Mouse (Mus musculus): ENCODE measurements around the gene Eml6. TPM values are rescaled to one million over a fixed set of nuclear protein-coding genes. Genes with fewer than 3 reads are reported as not detected.

Eml6 gene
- polyA plus RNA-seq, 1 experiment, result 0.19 TPM

DNA sequence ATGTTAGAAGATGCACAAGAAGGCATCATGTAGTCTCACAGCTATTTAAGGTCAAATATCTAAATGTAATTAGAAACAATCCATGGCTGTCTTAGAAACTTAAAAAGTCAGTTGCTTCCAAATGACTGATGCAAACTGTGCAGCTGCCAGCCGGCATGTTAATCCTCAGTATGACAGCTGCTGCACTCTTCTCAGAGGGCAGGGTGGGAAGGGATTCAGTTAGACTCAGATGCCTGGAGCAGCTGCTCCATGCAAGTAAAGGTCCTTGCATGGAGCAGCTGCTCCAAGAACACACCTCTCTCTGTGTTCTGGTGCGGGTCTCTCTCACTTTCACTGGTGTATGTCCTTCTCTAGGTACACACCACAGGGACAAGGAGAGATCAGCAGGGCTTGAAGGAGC lies 251.5 kb downstream of the Eml6 start:
- no peaks in the 10 kb centered on the region for H3K79me3 ChIP-seq (ENCODE audit: low read depth)
- no peak overlapping the region for H3K4me3 ChIP-seq (ENCODE audit: insufficient read depth, poor library complexity, severe bottlenecking)
- no peak overlapping the region for H3ac ChIP-seq (ENCODE audit: control insufficient read depth, insufficient read length, low read depth)
- no peak for TF ChIP-seq MYOG (IDR thresholded peaks at IDR 0.05; ENCODE audit: control insufficient read depth, extremely low read depth, insufficient read length)
- TF ChIP-seq MYOD1 (IDR thresholded peaks at IDR 0.05; ENCODE audit: control insufficient read depth, insufficient read length, low read depth), result peak; percentile 83
- H3K79me2 ChIP-seq (ENCODE audit: control insufficient read depth, insufficient read depth), result no peaks in the 10 kb centered on the region
- no peaks in the 10 kb centered on the region for H3K36me3 ChIP-seq (ENCODE audit: control insufficient read depth, insufficient read depth)
- no peaks in the 10 kb centered on the region for H3K27me3 ChIP-seq (ENCODE audit: control insufficient read depth, insufficient read depth, insufficient read length)

GRCm38 (mm10) chr11:29772279-29772678 lies 253.6 kb downstream of the Eml6 start:
- Histone ChIP-seq H3K36me3 (ENCODE audit: control insufficient read depth, insufficient read depth) (no peaks in the 10 kb centered on the region), H3K27me3 (ENCODE audit: control insufficient read depth, insufficient read depth, insufficient read length) (no peaks in the 10 kb centered on the region), H3K4me3 (ENCODE audit: insufficient read depth, poor library complexity, severe bottlenecking) (no peak overlapping the region), H3K79me2 (ENCODE audit: control insufficient read depth, insufficient read depth) (no peaks in the 10 kb centered on the region), H3ac (ENCODE audit: control insufficient read depth, insufficient read length, low read depth) (no peak overlapping the region), H3K79me3 (ENCODE audit: low read depth) (no peaks in the 10 kb centered on the region)
- no peak for TF ChIP-seq USF1 (IDR thresholded peaks at IDR 0.05; ENCODE audit: low read depth)

- no peaks in the 10 kb centered on the region for H3K79me3 ChIP-seq (ENCODE audit: low read depth)
- H3ac ChIP-seq (ENCODE audit: control insufficient read depth, insufficient read length, low read depth), result no peak overlapping the region
- no peak for TF ChIP-seq USF1 (IDR thresholded peaks at IDR 0.05; ENCODE audit: low read depth)
- no peak for TF ChIP-seq MYOD1 (IDR thresholded peaks at IDR 0.05; ENCODE audit: control insufficient read depth, insufficient read length, low read depth)
- no peak for TF ChIP-seq FOSL1 (IDR thresholded peaks at IDR 0.05; ENCODE audit: insufficient read depth, low read length, poor library complexity, severe bottlenecking)
- no peak for TF ChIP-seq MYOG (IDR thresholded peaks at IDR 0.05; ENCODE audit: control insufficient read depth, extremely low read depth, insufficient read length)
- TF ChIP-seq MAX (IDR thresholded peaks at IDR 0.05), result no peak
- no peak for TF ChIP-seq CEBPB (IDR thresholded peaks at IDR 0.05; ENCODE audit: low read depth)
- TF ChIP-seq CTCF (IDR thresholded peaks at IDR 0.05; ENCODE audit: control insufficient read depth, insufficient read depth, insufficient read length), result no peak
- H3K4me3 ChIP-seq (ENCODE audit: insufficient read depth, poor library complexity, severe bottlenecking), result no peak overlapping the region
- H3K27me3 ChIP-seq (ENCODE audit: control insufficient read depth, insufficient read depth, insufficient read length), result no peaks in the 10 kb centered on the region
- H3K36me3 ChIP-seq (ENCODE audit: control insufficient read depth, insufficient read depth), result no peaks in the 10 kb centered on the region
- H3K79me2 ChIP-seq (ENCODE audit: control insufficient read depth, insufficient read depth), result no peaks in the 10 kb centered on the region
Measured at GRCm38 (mm10) chr11:29770666-29771400, 255.0 kb downstream of the Eml6 start.

DNA sequence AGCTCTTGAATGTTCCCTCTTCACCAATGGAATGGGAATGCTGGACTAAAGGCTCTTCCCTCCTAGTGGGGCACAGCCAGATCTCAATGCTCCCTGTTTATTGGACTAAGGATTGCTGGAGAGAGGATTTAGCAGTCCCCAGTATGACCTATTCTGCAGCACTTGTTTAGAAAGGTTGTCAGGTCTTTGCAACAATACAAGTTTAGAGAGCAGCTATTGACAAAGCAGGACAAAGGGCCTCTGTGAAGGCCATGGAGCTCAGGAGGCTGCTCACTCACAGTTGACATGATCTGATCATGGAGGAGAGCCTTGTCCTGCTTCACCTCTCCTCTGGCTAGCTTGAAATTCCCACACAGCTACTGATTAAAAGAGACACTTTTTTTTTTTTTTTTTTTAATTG lies 257.3 kb downstream of the Eml6 start:
- Histone ChIP-seq H3K79me2 (ENCODE audit: control insufficient read depth, insufficient read depth) (no peaks in the 10 kb centered on the region), H3K27me3 (ENCODE audit: control insufficient read depth, insufficient read depth, insufficient read length) (no peaks in the 10 kb centered on the region), H3K36me3 (ENCODE audit: control insufficient read depth, insufficient read depth) (no peaks in the 10 kb centered on the region), H3K79me3 (ENCODE audit: low read depth) (no peaks in the 10 kb centered on the region), H3K4me3 (ENCODE audit: insufficient read depth, poor library complexity, severe bottlenecking) (no peak overlapping the region), H3ac (ENCODE audit: control insufficient read depth, insufficient read length, low read depth) (no peak overlapping the region)
- TF ChIP-seq CTCF (IDR thresholded peaks at IDR 0.05; ENCODE audit: control insufficient read depth, insufficient read depth, insufficient read length) (no peak), MAX (IDR thresholded peaks at IDR 0.05) (no peak), USF1 (IDR thresholded peaks at IDR 0.05; ENCODE audit: low read depth) (no peak), MYOD1 (IDR thresholded peaks at IDR 0.05; ENCODE audit: control insufficient read depth, insufficient read length, low read depth) (no peak), FOSL1 (IDR thresholded peaks at IDR 0.05; ENCODE audit: insufficient read depth, low read length, poor library complexity, severe bottlenecking) (no peak), MYOG (IDR thresholded peaks at IDR 0.05; ENCODE audit: control insufficient read depth, extremely low read depth, insufficient read length) (no peak)

DNA sequence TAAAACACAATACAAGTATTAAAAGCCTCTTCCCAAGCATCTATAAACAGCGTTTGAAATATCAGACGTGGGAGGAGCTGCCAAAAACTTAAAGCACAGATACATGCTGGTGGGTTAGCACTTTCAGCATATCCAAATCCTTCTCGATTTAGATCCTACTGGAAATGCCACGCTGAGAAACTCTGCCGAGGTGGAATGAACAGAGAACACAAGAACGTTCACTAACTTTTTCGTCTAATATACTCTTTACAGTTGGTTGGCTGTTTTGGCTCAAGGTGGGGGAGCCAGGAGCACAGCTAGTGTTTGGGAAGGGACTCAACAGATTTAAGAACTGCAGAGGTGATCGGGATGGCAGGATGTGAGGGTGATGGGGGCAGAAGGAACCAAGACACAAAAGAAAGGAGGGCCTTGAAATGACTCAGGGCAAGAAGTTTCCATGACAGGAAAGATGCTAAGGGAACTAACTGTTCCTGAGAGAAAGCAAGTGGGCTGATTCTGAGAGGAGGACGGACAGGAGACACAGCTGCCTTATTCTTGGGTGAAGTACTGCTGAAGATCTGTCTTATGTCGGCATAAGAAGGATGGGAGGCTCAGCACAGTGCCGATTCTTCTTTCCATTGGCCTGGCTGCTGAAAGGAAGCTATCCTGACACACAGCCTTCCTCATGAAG lies 259.4 kb downstream of the Eml6 start:
- Histone ChIP-seq H3K4me3 (ENCODE audit: insufficient read depth, poor library complexity, severe bottlenecking) (no peak overlapping the region), H3K79me2 (ENCODE audit: control insufficient read depth, insufficient read depth) (no peaks in the 10 kb centered on the region), H3K36me3 (ENCODE audit: control insufficient read depth, insufficient read depth) (no peaks in the 10 kb centered on the region), H3K27me3 (ENCODE audit: control insufficient read depth, insufficient read depth, insufficient read length) (no peaks in the 10 kb centered on the region), H3ac (ENCODE audit: control insufficient read depth, insufficient read length, low read depth) (no peak overlapping the region), H3K79me3 (ENCODE audit: low read depth) (no peaks in the 10 kb centered on the region)
- no peak for TF ChIP-seq FOSL1 (IDR thresholded peaks at IDR 0.05; ENCODE audit: insufficient read depth, low read length, poor library complexity, severe bottlenecking)
- TF ChIP-seq CEBPB (IDR thresholded peaks at IDR 0.05; ENCODE audit: low read depth), result no peak

DNA sequence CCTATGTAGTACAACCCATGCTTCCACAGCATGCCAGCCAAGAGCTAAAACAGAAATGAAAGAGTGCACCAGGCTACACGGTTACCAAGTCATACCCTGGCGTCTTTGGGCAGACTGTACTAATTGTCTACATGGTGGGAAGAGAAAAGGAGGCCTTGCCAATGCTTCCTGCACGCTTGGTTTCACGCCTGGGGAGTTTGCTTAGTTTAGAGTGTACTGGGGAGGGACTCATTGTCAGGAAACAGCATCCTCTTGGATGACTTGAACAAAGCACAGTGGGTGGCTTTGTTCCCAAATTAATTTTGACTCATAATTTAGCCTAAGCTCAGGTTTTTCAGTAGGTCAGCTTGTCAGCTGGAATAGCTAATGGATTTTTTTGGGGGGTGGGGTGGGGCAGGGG lies 260.8 kb downstream of the Eml6 start:
- no peak overlapping the region for H3ac ChIP-seq (ENCODE audit: control insufficient read depth, insufficient read length, low read depth)
- TF ChIP-seq CTCF (IDR thresholded peaks at IDR 0.05; ENCODE audit: control insufficient read depth, insufficient read depth, insufficient read length) (no peak), MYOD1 (IDR thresholded peaks at IDR 0.05; ENCODE audit: control insufficient read depth, insufficient read length, low read depth) (no peak), FOSL1 (IDR thresholded peaks at IDR 0.05; ENCODE audit: insufficient read depth, low read length, poor library complexity, severe bottlenecking) (no peak), MAX (IDR thresholded peaks at IDR 0.05) (no peak)
- H3K79me3 ChIP-seq (ENCODE audit: low read depth), result no peaks in the 10 kb centered on the region
- H3K79me2 ChIP-seq (ENCODE audit: control insufficient read depth, insufficient read depth), result no peaks in the 10 kb centered on the region
- H3K4me3 ChIP-seq (ENCODE audit: insufficient read depth, poor library complexity, severe bottlenecking), result no peak overlapping the region
- no peaks in the 10 kb centered on the region for H3K27me3 ChIP-seq (ENCODE audit: control insufficient read depth, insufficient read depth, insufficient read length)
- no peaks in the 10 kb centered on the region for H3K36me3 ChIP-seq (ENCODE audit: control insufficient read depth, insufficient read depth)
